Mouse (Mus musculus): ENCODE measurements around the gene Rpl38.

DNA sequence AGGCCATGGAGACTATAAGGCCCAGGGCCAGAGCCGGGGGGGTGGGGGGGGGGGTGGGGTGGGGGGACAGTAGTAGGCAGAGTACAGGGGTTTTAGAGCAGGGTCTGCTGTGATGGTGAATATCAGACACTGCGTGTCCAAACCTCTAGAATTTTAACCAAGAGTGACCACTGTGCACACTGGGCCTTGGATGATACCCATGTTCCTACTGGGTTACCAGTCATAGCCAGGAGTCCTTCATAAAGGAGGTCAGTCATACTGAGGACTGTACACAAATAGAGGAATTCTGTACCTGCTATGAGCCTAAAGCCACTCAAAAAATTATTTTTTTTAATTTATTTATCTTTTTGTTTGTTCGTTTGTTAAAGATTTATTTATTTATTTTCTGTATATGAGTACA is 20.4 kb downstream of the Rpl38 start:
- TF ChIP-seq EP300 (IDR thresholded peaks at IDR 0.05; ENCODE audit: low read depth): no peak
- TF ChIP-seq CTCF (IDR thresholded peaks at IDR 0.05; ENCODE audit: low read depth): no peak

All from heart, postnatal 0 days (tissue).